Mouse (Mus musculus) hindbrain, embryonic 12.5 days (tissue): Measurements from ENCODE around the gene Hist1h3g. TPM values are rescaled to one million over a fixed set of nuclear protein-coding genes. Genes with fewer than 3 reads are reported as not detected.
A peak's percentile ranks its signal among the peaks of the same experiment; 100 is the strongest.
"Not testable (repeated sequence)": the region's sequence is repeated elsewhere in the genome, so short reads cannot be mapped to it uniquely, and the experiment has no call there.

ENCODE experiments used
- ATAC-seq: fragments of 200-750 bp; cut with Nextera tagmentation; 2 replicates; pipeline ENCODE4 v1.8.0; 2017; ENCODE audit warnings: moderate TSS enrichment; ENCODE audit not compliant: low FRiP score
- H3K27ac ChIP-seq: fragments of 300-500 bp; sonication (generic); 2 replicates; pipeline ENCODE4 v1.5.1; 2016; ENCODE audit warnings: mild to moderate bottlenecking
- H3K27me3 ChIP-seq: fragments of 300-500 bp; sonication (generic); 2 replicates; pipeline ENCODE4 v1.6.1; 2016; ENCODE audit warnings: mild to moderate bottlenecking
- H3K36me3 ChIP-seq: fragments of 300-500 bp; sonication (generic); 2 replicates; pipeline ENCODE4 v1.6.1; 2016; ENCODE audit warnings: mild to moderate bottlenecking
- H3K4me1 ChIP-seq: fragments of 300-500 bp; sonication (generic); 2 replicates; pipeline ENCODE4 v1.6.1; 2016
- H3K4me2 ChIP-seq: fragments of 300-500 bp; sonication (generic); replicated peaks from 2 replicates; pipeline ENCODE4 v1.6.1; 2016; ENCODE audit warnings: mild to moderate bottlenecking
- H3K4me3 ChIP-seq: fragments of 300-500 bp; sonication (generic); 2 replicates; pipeline ENCODE4 v1.5.1; 2016; ENCODE audit warnings: mild to moderate bottlenecking
- H3K9ac ChIP-seq: fragments of 300-500 bp; sonication (generic); 2 replicates; pipeline ENCODE4 v1.6.1; 2016; ENCODE audit warnings: mild to moderate bottlenecking, moderate library complexity
- H3K9me3 ChIP-seq: fragments of 300-500 bp; sonication (generic); replicated peaks from 2 replicates; pipeline ENCODE4 v1.6.1; 2016; ENCODE audit warnings: mild to moderate bottlenecking
- WGBS: fragments of 180-500 bp; shearing (Covaris S2); methylation state at CpG from one replicate; pipeline ENCODE4 v1.1.7; 2016; 5-methylcytosine and 5-hydroxymethylcytosine counted together
- polyA plus RNA-seq: library from polyadenylated mRNA; unstranded; fragments of >200 nt; fragmentation: Nextera tagmentation; extraction: Ambion mirVana; gene quantifications from 2 replicates; pipeline ENCODE4 v1.2.1, GENCODE M21; 2016

The Hist1h3g gene
- 2.2 and 4.4 TPM in 2 replicates for polyA plus RNA-seq

DNA sequence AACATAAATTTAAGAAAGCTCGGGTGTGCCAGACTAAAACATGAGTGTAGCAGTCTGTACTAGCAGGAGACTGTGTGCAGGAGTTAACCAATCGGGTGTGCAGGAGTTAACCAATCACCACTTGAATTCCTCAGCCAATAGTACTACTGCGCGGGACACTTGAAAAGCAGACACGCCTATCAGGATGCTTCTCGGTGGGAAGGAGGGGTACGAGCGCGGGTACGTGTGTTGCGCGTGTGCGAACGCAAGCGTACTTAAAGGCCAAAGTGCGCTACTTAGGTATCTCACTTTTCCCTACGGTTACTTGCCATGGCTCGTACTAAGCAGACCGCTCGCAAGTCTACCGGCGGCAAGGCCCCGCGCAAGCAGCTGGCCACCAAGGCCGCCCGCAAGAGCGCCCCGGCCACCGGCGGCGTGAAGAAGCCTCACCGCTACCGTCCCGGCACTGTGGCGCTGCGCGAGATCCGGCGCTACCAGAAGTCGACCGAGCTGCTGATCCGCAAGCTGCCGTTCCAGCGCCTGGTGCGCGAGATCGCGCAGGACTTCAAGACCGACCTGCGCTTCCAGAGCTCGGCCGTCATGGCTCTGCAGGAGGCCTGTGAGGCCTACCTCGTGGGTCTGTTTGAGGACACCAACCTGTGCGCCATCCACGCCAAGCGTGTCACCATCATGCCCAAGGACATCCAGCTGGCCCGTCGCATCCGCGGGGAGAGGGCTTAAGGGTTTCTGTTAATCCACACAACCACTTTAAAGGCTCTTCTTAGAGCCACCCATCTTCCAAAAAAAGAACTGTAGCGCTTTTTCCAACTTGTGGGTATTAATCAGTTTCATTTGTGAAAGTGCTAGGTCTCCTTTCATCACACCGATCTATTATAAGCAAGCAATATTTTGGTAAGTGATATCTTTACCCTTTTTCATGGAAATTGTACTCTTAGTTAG, at the start of gene Hist1h3g:
Gene Hist1h3g, plus strand, starts transcription at position 286 of the 939 bp plus-strand sequence.
- H3K4me2 ChIP-seq, result peak within 1 kb of the TSS; percentile 76
- under 1% methylated on average over 41 of the region's 62 CpGs for WGBS
- peak within 1 kb of the TSS; percentile 59 for H3K9ac ChIP-seq
- ATAC-seq, result peak; percentile 91
- H3K27me3 ChIP-seq, H3K9me3 ChIP-seq, H3K36me3 ChIP-seq: not testable (repeated sequence)
- H3K27ac ChIP-seq, result peak within 1 kb of the TSS; percentile 86
- H3K4me1 ChIP-seq, result peaks cover 32% of the 10 kb centered on the region
- H3K4me3 ChIP-seq, result peak within 1 kb of the TSS; percentile 50

GRCm38 (mm10) chr13:23488400-23489322, 46.6 kb upstream of the Hist1h3g start, which contains the start of gene Btn2a2:
Gene Btn2a2, minus strand, starts transcription at chr13:23488857.
- peak; percentile 94 for ATAC-seq
- Histone ChIP-seq H3K27me3 (peaks cover 4% of the 10 kb centered on the region; the same call in 1 of the 2 replicates), H3K9ac (peak within 1 kb of the TSS; percentile 39; the same call in 1 of the 2 replicates), H3K9me3 (no peaks in the 10 kb centered on the region), H3K4me1 (peaks cover 8% of the 10 kb centered on the region), H3K4me2 (peak within 1 kb of the TSS; percentile 54), H3K36me3 (no peaks in the 10 kb centered on the region), H3K27ac (no peak within 1 kb of the TSS), H3K4me3 (peak within 1 kb of the TSS; percentile 21)
- 5% methylated on average over 13 of the region's 14 CpGs for WGBS

GRCm38 (mm10) chr13:23490863-23491262, 44.4 kb upstream of the Hist1h3g start:
- no peak overlapping the region for H3K4me3 ChIP-seq
- H3K27me3 ChIP-seq, result peaks cover 4% of the 10 kb centered on the region; the same call in 1 of the 2 replicates
- H3K4me1 ChIP-seq, result peaks cover 8% of the 10 kb centered on the region
- no peak overlapping the region for H3K27ac ChIP-seq
- 72% methylated on average over 1 of the region's 1 CpGs for WGBS
- H3K36me3 ChIP-seq, result no peaks in the 10 kb centered on the region
- no peak overlapping the region for H3K9ac ChIP-seq
- no peak for ATAC-seq
- H3K9me3 ChIP-seq, result no peaks in the 10 kb centered on the region
- no peak overlapping the region for H3K4me2 ChIP-seq

- no peaks in the 10 kb centered on the region for H3K9me3 ChIP-seq
- H3K4me1 ChIP-seq, result peaks cover 8% of the 10 kb centered on the region
- H3K36me3 ChIP-seq, result no peaks in the 10 kb centered on the region
- no peak overlapping the region for H3K27ac ChIP-seq
- no peak for ATAC-seq
- 8% methylated on average over 1 of the region's 1 CpGs for WGBS
- H3K27me3 ChIP-seq, result peaks cover 4% of the 10 kb centered on the region; the same call in 1 of the 2 replicates
- H3K4me3 ChIP-seq, result no peak overlapping the region
- H3K9ac ChIP-seq, result no peak overlapping the region
- no peak overlapping the region for H3K4me2 ChIP-seq
These were observed 44.0 kb upstream of the Hist1h3g start for GRCm38 (mm10) chr13:23491263-23491662.

DNA sequence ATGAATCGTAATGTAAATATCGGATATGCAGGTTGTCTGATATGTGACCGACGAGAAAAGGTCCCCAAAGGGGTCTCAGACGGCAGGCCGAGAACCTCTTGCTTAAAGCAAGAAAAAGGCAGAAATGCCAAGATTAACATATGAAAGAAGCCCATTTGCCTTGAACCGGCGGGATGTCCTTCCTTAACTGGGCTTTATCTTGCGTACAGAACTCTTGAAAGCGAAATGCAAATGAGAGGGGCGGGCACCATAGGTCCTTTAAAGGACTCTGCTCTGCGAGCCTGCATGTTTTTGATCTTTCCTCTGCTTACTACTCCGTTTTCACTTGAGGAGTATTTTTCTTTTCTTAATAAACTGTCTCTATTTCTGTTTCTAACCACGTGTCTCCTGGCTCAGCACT, 43.2 kb upstream of the Hist1h3g start:
- no peak overlapping the region for H3K27ac ChIP-seq
- 2% methylated on average over 14 of the region's 14 CpGs for WGBS
- H3K27me3 ChIP-seq, result peaks cover 4% of the 10 kb centered on the region; the same call in 1 of the 2 replicates
- peak overlapping the region; percentile 20 for H3K4me3 ChIP-seq
- H3K9ac ChIP-seq, result 0 out of 2 replicates have a peak overlapping the region, but pooled peaks have one; percentile 18
- no peak for ATAC-seq
- H3K36me3 ChIP-seq, result no peaks in the 10 kb centered on the region
- H3K4me2 ChIP-seq, result peak overlapping the region; percentile 45
- H3K4me1 ChIP-seq, result peaks cover 8% of the 10 kb centered on the region
- no peaks in the 10 kb centered on the region for H3K9me3 ChIP-seq

GRCm38 (mm10) chr13:23495526-23495925, 39.7 kb upstream of the Hist1h3g start:
- no peaks in the 10 kb centered on the region for H3K9me3 ChIP-seq
- no peak overlapping the region for H3K27ac ChIP-seq
- H3K27me3 ChIP-seq, result peaks cover 8% of the 10 kb centered on the region
- H3K4me2 ChIP-seq, result no peak overlapping the region
- peaks cover 11% of the 10 kb centered on the region for H3K4me1 ChIP-seq
- H3K36me3 ChIP-seq, result no peaks in the 10 kb centered on the region
- WGBS, result 76% methylated on average over 6 of the region's 6 CpGs
- ATAC-seq, result no peak
- no peak overlapping the region for H3K4me3 ChIP-seq
- H3K9ac ChIP-seq, result no peak overlapping the region

DNA sequence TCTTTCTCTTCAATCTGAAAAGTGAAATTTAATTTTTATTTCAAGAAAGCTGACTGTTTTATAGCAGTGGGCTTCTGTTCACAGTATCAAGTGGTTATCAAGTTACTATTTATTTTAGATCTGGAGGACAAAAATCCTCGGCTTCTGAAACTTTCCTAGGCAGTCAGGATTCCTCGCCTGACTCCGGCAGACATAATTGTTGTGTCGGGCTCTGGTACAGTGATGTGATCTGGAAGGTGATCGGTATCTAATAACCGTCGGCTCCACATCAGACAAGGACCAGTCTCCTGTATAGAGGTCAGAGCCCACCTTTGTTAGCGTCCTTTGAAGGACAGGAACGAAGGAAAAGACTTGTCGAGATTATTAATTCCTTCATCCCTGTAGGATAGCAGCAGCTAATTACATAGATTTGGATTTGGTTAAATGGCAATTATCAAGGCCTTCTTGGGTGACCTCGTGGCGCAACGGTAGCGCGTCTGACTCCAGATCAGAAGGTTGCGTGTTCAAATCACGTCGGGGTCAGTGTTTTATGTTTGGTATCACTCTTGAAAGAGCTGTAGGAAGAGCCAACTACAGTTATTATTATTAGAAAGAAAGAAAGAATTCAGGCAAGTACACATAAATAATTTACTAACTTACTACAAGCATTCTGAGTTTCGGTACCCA, 37.4 kb upstream of the Hist1h3g start:
- Histone ChIP-seq H3K27me3 (peaks cover 11% of the 10 kb centered on the region), H3K27ac (no peak overlapping the region), H3K9me3 (no peaks in the 10 kb centered on the region), H3K4me1 (peaks cover 6% of the 10 kb centered on the region; the same call in 1 of the 2 replicates), H3K4me3 (peak overlapping the region; percentile 24; the same call in 1 of the 2 replicates), H3K9ac (no peak overlapping the region), H3K36me3 (no peaks in the 10 kb centered on the region), H3K4me2 (peak overlapping the region; percentile 44)
- ATAC-seq, result no peak
- WGBS, result 2% methylated on average over 19 of the region's 19 CpGs

- Histone ChIP-seq H3K27me3 (peaks cover 11% of the 10 kb centered on the region), H3K9ac (no peak overlapping the region), H3K4me2 (peak overlapping the region; percentile 44), H3K36me3 (no peaks in the 10 kb centered on the region), H3K27ac (no peak overlapping the region), H3K4me3 (peak overlapping the region; percentile 24), H3K9me3 (no peaks in the 10 kb centered on the region), H3K4me1 (peaks cover 6% of the 10 kb centered on the region; the same call in 1 of the 2 replicates)
- 5% methylated on average over 10 of the region's 10 CpGs for WGBS
- no peak for ATAC-seq
These were observed 36.6 kb upstream of the Hist1h3g start for GRCm38 (mm10) chr13:23498653-23499052.

DNA sequence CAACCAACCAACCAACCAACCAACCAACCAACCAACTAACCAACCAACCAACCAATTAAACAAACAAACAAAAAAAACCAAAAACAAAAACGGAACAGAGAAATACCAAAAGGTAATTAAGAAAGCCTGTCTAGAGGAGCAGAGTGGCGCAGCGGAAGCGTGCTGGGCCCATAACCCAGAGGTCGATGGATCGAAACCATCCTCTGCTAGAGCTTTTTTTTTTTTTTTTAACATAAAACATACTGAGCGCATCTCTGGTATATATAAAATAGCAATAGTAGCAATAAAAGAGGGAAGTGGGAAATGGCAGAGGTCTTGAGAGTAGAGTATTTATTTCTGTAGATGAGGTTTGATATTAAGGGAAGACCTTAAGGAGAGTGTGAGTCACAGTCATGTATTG, 35.3 kb upstream of the Hist1h3g start:
- Histone ChIP-seq H3K4me2 (no peak overlapping the region), H3K27me3 (peaks cover 11% of the 10 kb centered on the region), H3K9me3 (no peaks in the 10 kb centered on the region), H3K4me3 (no peak overlapping the region), H3K4me1 (peaks cover 6% of the 10 kb centered on the region; the same call in 1 of the 2 replicates), H3K36me3 (no peaks in the 10 kb centered on the region), H3K27ac (no peak overlapping the region), H3K9ac (no peak overlapping the region)
- ATAC-seq, result no peak
- 5% methylated on average over 7 of the region's 7 CpGs for WGBS

GRCm38 (mm10) chr13:23500424-23501200, 34.6 kb upstream of the Hist1h3g start:
- H3K27ac ChIP-seq, result no peak overlapping the region
- no peaks in the 10 kb centered on the region for H3K9me3 ChIP-seq
- H3K4me2 ChIP-seq, result 0 out of 2 replicates have a peak overlapping the region, but pooled peaks have one; percentile 2
- H3K4me1 ChIP-seq, result peaks cover 7% of the 10 kb centered on the region; the same call in 1 of the 2 replicates
- no peak overlapping the region for H3K4me3 ChIP-seq
- under 1% methylated on average over 17 of the region's 17 CpGs for WGBS
- H3K9ac ChIP-seq, result no peak overlapping the region
- no peaks in the 10 kb centered on the region for H3K36me3 ChIP-seq
- peaks cover 11% of the 10 kb centered on the region for H3K27me3 ChIP-seq
- ATAC-seq, result peak; percentile 69; the same call in 1 of the 2 replicates

GRCm38 (mm10) chr13:23501511-23501910, 33.7 kb upstream of the Hist1h3g start:
- 22% methylated on average over 5 of the region's 5 CpGs for WGBS
- Histone ChIP-seq H3K36me3 (no peaks in the 10 kb centered on the region), H3K27me3 (peaks cover 11% of the 10 kb centered on the region), H3K4me1 (peaks cover 12% of the 10 kb centered on the region; the same call in 1 of the 2 replicates), H3K27ac (no peak overlapping the region), H3K4me3 (no peak overlapping the region), H3K9me3 (no peaks in the 10 kb centered on the region), H3K9ac (no peak overlapping the region), H3K4me2 (peak overlapping the region; percentile 3; the same call in 1 of the 2 replicates)
- no peak for ATAC-seq
